Mouse (Mus musculus) retina, postnatal 7 days (tissue): ENCODE data around the gene Eed.

Experiments used
- DNase-seq: peaks from one replicate; pipeline ENCODE4 v3.0.0-alpha.2; 2012; ENCODE audit warnings: low read depth, low spot score

The Eed gene

GRCm38 (mm10) chr7:89908899-89909621 is 71.7 kb downstream of the Eed start:
- no peak for DNase-seq

- DNase-seq: no peak
Measured at GRCm38 (mm10) chr7:89908421-89908820, 72.4 kb downstream of the Eed start.

- DNase-seq: peak; percentile 50
Measured at GRCm38 (mm10) chr7:89907950-89908349, 72.8 kb downstream of the Eed start.
